In the genomic region with DNA sequence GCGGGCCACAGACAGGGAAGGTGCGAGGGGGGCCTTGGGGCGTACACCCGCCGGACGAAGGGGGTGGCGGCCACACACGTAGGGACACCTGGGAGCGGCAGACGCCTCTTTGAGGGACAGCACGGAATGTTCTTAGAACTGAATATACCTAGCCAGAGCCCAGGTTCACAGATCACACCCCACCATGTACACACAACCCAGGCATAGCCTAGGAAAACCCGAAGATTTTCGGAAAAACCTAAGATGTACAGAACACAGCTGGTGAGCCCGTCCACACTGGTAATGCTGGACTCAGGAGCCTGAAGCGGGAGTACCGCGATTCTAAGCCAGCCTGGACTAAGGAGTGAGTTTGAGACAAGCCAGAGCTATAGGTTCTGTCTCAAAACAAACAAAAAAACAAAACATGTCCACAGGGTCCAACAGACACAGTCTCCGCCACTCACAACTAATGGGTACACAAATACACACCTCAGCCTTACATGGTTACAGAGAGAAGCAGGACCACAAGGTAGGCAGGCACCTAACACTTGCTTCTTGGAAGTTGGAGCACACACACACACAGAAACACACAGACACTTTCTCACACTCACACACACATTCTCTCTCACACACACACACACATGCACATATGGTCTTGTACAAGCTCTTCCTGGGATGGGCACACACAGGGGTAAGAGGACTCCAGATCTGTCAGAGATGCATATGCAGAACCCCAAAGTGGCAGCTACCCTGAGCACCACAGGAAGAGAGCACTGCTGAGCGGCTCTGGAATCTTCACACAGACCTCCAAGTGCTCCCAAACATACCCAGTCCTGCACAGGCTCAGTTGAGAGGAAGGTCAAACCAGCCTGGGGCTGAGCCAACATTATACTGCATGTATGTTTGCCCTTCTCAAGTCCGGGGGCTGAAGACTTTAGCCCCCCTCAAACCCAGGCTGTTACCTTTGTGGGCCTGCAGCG, we compare ENCODE assay signal across 8 mouse cellular contexts. TPM values are rescaled to one million over a fixed set of nuclear protein-coding genes. Genes with fewer than 3 reads are reported as not detected.
DNase-seq lines count a peak whose midpoint lies in the region; ATAC-seq and TF ChIP-seq lines count a peak whose summit lies in the region.

No protein-coding gene starts in this region.

- no peak for TF ChIP-seq CTCF in cerebellum, adult 2 months (IDR thresholded peaks at IDR 0.05; ENCODE audit: borderline replicate concordance, insufficient read depth, low read depth, low read length)
- no peak for TF ChIP-seq CTCF in testis, adult 2 months (IDR thresholded peaks at IDR 0.05; ENCODE audit: control insufficient read depth, insufficient read depth, insufficient replicate concordance, low read depth, low read length)

- WGBS in cerebellum, adult 2 months, result 20% methylated on average over 21 of the region's 21 CpGs
- WGBS in limb, embryonic 12.5 days, result 16% methylated on average over 21 of the region's 21 CpGs
- 10% methylated on average over 21 of the region's 21 CpGs for WGBS in stomach, embryonic 14.5 days

- no peaks in the 10 kb centered on the region for H3K9me3 ChIP-seq in limb, embryonic 12.5 days
- H3K9me3 ChIP-seq in stomach, embryonic 14.5 days (ENCODE audit: control insufficient read depth, low read depth, low read length), result no peaks in the 10 kb centered on the region

- no peaks in the 10 kb centered on the region for H3K27me3 ChIP-seq in cerebellum, adult 2 months (ENCODE audit: control insufficient read depth, insufficient read depth, low read length)
- H3K27me3 ChIP-seq in testis, adult 2 months (ENCODE audit: control insufficient read depth, insufficient read depth, low read length), result no peaks in the 10 kb centered on the region
- H3K27me3 ChIP-seq in limb, embryonic 12.5 days, result no peaks in the 10 kb centered on the region
- H3K27me3 ChIP-seq in stomach, embryonic 14.5 days (ENCODE audit: control insufficient read depth, insufficient read depth, low read length), result no peaks in the 10 kb centered on the region

- peak overlapping the region; percentile 99 for H3K9ac ChIP-seq in limb, embryonic 12.5 days (replicated peaks)
- H3K9ac ChIP-seq in stomach, embryonic 14.5 days (replicated peaks; ENCODE audit: low read depth, low read length), result peak overlapping the region; percentile 81

- H3K4me1 ChIP-seq in cerebellum, adult 2 months (ENCODE audit: control insufficient read depth, insufficient read depth, low read length), result peaks cover 15% of the 10 kb centered on the region
- H3K4me1 ChIP-seq in testis, adult 2 months (ENCODE audit: control insufficient read depth, insufficient read depth, low read length), result peaks cover 22% of the 10 kb centered on the region
- H3K4me1 ChIP-seq in limb, embryonic 12.5 days (replicated peaks), result peaks cover 51% of the 10 kb centered on the region
- peaks cover 39% of the 10 kb centered on the region for H3K4me1 ChIP-seq in stomach, embryonic 14.5 days (ENCODE audit: control insufficient read depth, insufficient read depth, low read length)

- peak overlapping the region; percentile 88 for H3K4me3 ChIP-seq in cerebellum, adult 2 months (replicated peaks; ENCODE audit: insufficient read depth, low read depth, low read length)
- H3K4me3 ChIP-seq in testis, adult 2 months (ENCODE audit: control insufficient read depth, low read depth, low read length), result peak overlapping the region; percentile 45
- peak overlapping the region; percentile 88 for H3K4me3 ChIP-seq in limb, embryonic 12.5 days (replicated peaks)
- H3K4me3 ChIP-seq in stomach, embryonic 14.5 days (ENCODE audit: low read depth, low read length), result peak overlapping the region; percentile 74

- 0 out of 2 replicates have a peak, but pooled peaks have one; percentile 1 for ATAC-seq in limb, embryonic 12.5 days (ENCODE audit: insufficient number of reproducible peaks, insufficient read depth, low FRiP score, low TSS enrichment, low read depth)
- ATAC-seq in stomach, embryonic 14.5 days (ENCODE audit: insufficient number of reproducible peaks, insufficient read depth, low FRiP score, low read depth), result no peak

- no peak for DNase-seq in cerebellum, adult 2 months
- DNase-seq in cerebellum, adult 11-12 months, result no peak
- DNase-seq in testis, postnatal 14 days (ENCODE audit: low spot score), result no peak
- no peak for DNase-seq in right cerebral cortex, adult 18-20 months
- no peak for DNase-seq in left cerebral cortex, adult 11 months (ENCODE audit: low spot score)

- peak overlapping the region; percentile 37; the same call in 1 of the 2 replicates for H3K27ac ChIP-seq in cerebellum, adult 2 months (ENCODE audit: insufficient read depth, low read length)
- H3K27ac ChIP-seq in testis, adult 2 months (ENCODE audit: control insufficient read depth, insufficient read depth, low read depth, low read length), result no peak overlapping the region
- H3K27ac ChIP-seq in limb, embryonic 12.5 days, result peak overlapping the region; percentile 97
- peak overlapping the region; percentile 84 for H3K27ac ChIP-seq in stomach, embryonic 14.5 days (ENCODE audit: low read length)

- H3K36me3 ChIP-seq in testis, adult 2 months (ENCODE audit: control insufficient read depth, insufficient read depth, low read length), result no peaks in the 10 kb centered on the region
- no peaks in the 10 kb centered on the region for H3K36me3 ChIP-seq in limb, embryonic 12.5 days
- H3K36me3 ChIP-seq in stomach, embryonic 14.5 days (ENCODE audit: control insufficient read depth, insufficient read depth, low read length), result no peaks in the 10 kb centered on the region

- peak overlapping the region; percentile 83 for H3K4me2 ChIP-seq in limb, embryonic 12.5 days
- H3K4me2 ChIP-seq in stomach, embryonic 14.5 days (replicated peaks; ENCODE audit: low read depth, low read length), result peak overlapping the region; percentile 73

- TF ChIP-seq POLR2A in cerebellum, adult 2 months (IDR thresholded peaks at IDR 0.05; ENCODE audit: borderline replicate concordance, insufficient read depth, low read length), result no peak
- no peak for TF ChIP-seq POLR2A in testis, adult 2 months (IDR thresholded peaks at IDR 0.05; ENCODE audit: control insufficient read depth, low read depth, low read length)

RNA-seq across cellular contexts. Expression of a gene that starts 0.7 kb away (rescaled TPM):
- polyA plus RNA-seq in cerebellum, adult 2 months (2012; rRNA removed), result 2.3 and 2.8 TPM in 2 replicates
- polyA plus RNA-seq in testis, adult 2 months (2012; rRNA removed), result 1.6 and 2.4 TPM in 2 replicates
- 3.3 and 5.5 TPM in 2 replicates for polyA plus RNA-seq in limb, embryonic 12.5 days (2016; fragmentation: Nextera tagmentation; extraction: Ambion mirVana)
- 3.3 and 5.0 TPM in 2 replicates for polyA plus RNA-seq in stomach, embryonic 14.5 days (2014; fragmentation: Nextera tagmentation; extraction: Ambion mirVana)

RNA-seq across cellular contexts. Expression of a gene that starts 36.5 kb away (rescaled TPM):
- 2.7 and 3.2 TPM in 2 replicates for polyA plus RNA-seq in cerebellum, adult 2 months (2012; rRNA removed)
- polyA plus RNA-seq in testis, adult 2 months (2012; rRNA removed), result 57.2 and 65.0 TPM in 2 replicates
- 1.6 TPM in 2 replicates for polyA plus RNA-seq in limb, embryonic 12.5 days (2016; fragmentation: Nextera tagmentation; extraction: Ambion mirVana)
- polyA plus RNA-seq in stomach, embryonic 14.5 days (2014; fragmentation: Nextera tagmentation; extraction: Ambion mirVana), result 0.59 and 0.94 TPM in 2 replicates

RNA-seq across cellular contexts. Expression of a gene that starts 36.6 kb away (rescaled TPM):
- 40.4 and 45.1 TPM in 2 replicates for polyA plus RNA-seq in cerebellum, adult 2 months (2012; rRNA removed)
- 30.9 and 38.6 TPM in 2 replicates for polyA plus RNA-seq in testis, adult 2 months (2012; rRNA removed)
- 26.2 and 28.7 TPM in 2 replicates for polyA plus RNA-seq in limb, embryonic 12.5 days (2016; fragmentation: Nextera tagmentation; extraction: Ambion mirVana)
- 17.9 and 18.2 TPM in 2 replicates for polyA plus RNA-seq in stomach, embryonic 14.5 days (2014; fragmentation: Nextera tagmentation; extraction: Ambion mirVana)

RNA-seq across cellular contexts. Expression of a gene that starts 52.5 kb away (rescaled TPM):
- polyA plus RNA-seq in cerebellum, adult 2 months (2012; rRNA removed), result 14.0 TPM in 2 replicates
- polyA plus RNA-seq in testis, adult 2 months (2012; rRNA removed), result 16.9 and 17.4 TPM in 2 replicates
- polyA plus RNA-seq in limb, embryonic 12.5 days (2016; fragmentation: Nextera tagmentation; extraction: Ambion mirVana), result 33.1 and 34.3 TPM in 2 replicates
- polyA plus RNA-seq in stomach, embryonic 14.5 days (2014; fragmentation: Nextera tagmentation; extraction: Ambion mirVana), result 9.3 and 9.5 TPM in 2 replicates

RNA-seq across cellular contexts. Expression of a gene that starts 58.6 kb away (rescaled TPM):
- polyA plus RNA-seq in cerebellum, adult 2 months (2012; rRNA removed), result 0.14 and 0.20 TPM in 2 replicates
- 0.07 and 0.14 TPM in 2 replicates for polyA plus RNA-seq in testis, adult 2 months (2012; rRNA removed)
- polyA plus RNA-seq in limb, embryonic 12.5 days (2016; fragmentation: Nextera tagmentation; extraction: Ambion mirVana), result 0.83 and 1.1 TPM in 2 replicates
- 0.18 and 0.20 TPM in 2 replicates for polyA plus RNA-seq in stomach, embryonic 14.5 days (2014; fragmentation: Nextera tagmentation; extraction: Ambion mirVana)

Comparison
In these comparisons a context has a peak if more than half of its experiments do, and no peak if none do; other contexts are left out.
1. RNA of a gene that starts 36.5 kb away (polyA plus RNA-seq): 57.2 to 65.0 TPM in testis, adult 2 months; 2.7 to 3.2 TPM in cerebellum, adult 2 months, 1.6 TPM in limb, embryonic 12.5 days and 0.59 to 0.94 TPM in stomach, embryonic 14.5 days; every median in the first group is over 10 times any median in the second.
2. Peak in every context shown above with its lines, with median percentiles within 50 percentile points of each other: H3K4me3 ChIP-seq.